Comparison of ENCODE assay signal across 22 mouse cellular contexts in the genomic region with DNA sequence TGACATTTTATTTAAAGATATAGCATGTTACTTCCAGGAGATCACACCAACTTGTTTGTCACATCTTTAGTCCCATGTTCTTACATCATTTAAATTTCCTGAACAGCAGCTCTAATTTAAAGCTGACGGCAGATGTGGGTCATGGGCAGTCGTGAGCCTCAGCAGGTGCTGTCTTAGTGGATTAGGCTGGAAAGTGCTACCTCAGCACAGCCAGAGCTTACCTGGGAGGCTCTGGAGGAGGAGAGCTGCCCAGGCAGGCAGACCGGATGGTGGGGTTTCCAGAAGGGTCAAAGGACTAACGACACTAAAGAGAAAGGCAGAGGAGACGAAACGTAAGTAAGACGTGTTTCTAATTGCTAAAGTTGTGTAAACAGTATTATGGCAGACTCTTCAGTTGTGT. TPM values are rescaled to one million over a fixed set of nuclear protein-coding genes. Genes with fewer than 3 reads are reported as not detected.
"Had no signal": no experiment of that assay in that cellular context is flagged by ENCODE, and none has a peak within 500 bp of the region (broad histone marks: within the 10 kb centered on the region; RNA-seq: fewer than 3 reads in every experiment).

No protein-coding gene starts in this region.

- DNase-seq: kidney, adult 2 months; layer of hippocampus, adult 9-11 months; liver, embryonic 13.5 days; lung, adult 2 months; lung, postnatal 14 days; lung, postnatal 4 days; midbrain, embryonic 14.5 days; right cerebral cortex, adult 18-20 months; right cerebral cortex, postnatal 14 days; right cerebral cortex, postnatal 4 days; thymus, postnatal 25 days had no signal

- H3K27ac ChIP-seq: kidney, embryonic 15.5 days; layer of hippocampus, adult 2 months; liver, embryonic 13.5 days; stomach, postnatal 0 days had no signal

- ATAC-seq: intestine, postnatal 0 days had no signal

- H3K4me3 ChIP-seq: kidney, embryonic 15.5 days; layer of hippocampus, adult 2 months; liver, embryonic 13.5 days had no signal

- H3K9ac ChIP-seq: kidney, embryonic 15.5 days; liver, embryonic 13.5 days had no signal

- H3K27me3 ChIP-seq: kidney, embryonic 15.5 days; liver, embryonic 13.5 days had no signal

- H3K4me1 ChIP-seq: liver, embryonic 13.5 days had no signal

- H3K4me2 ChIP-seq: kidney, embryonic 15.5 days; liver, embryonic 13.5 days; midbrain, embryonic 11.5 days had no signal

- H3K9me3 ChIP-seq: kidney, embryonic 15.5 days; liver, embryonic 13.5 days had no signal

RNA-seq across cellular contexts. Expression of a gene that starts 53.4 kb away (rescaled TPM):
- total RNA-seq: liver, adult 2 months; megakaryocyte-erythroid progenitor cell, adult 5-6 weeks had no signal
- polyA plus RNA-seq: limb, embryonic 11.5 days; liver, adult 2 months; liver, embryonic 13.5 days; midbrain, embryonic 11.5 days; neural tube, embryonic 11.5 days; neural tube, embryonic 14.5 days; stomach, embryonic 14.5 days; stomach, postnatal 0 days had no signal
